Mouse (Mus musculus): Measurements from ENCODE around the gene Polm.

Gene Polm

GRCm38 (mm10) chr11:5804174-5804573 lies 33.6 kb downstream of the Polm start:
- in situ Hi-C loops (cut with MboI, MseI), result no loop called here

GRCm38 (mm10) chr11:5803551-5803981 lies 34.2 kb downstream of the Polm start, which contains the start of gene Pgam2:
Pgam2 (minus strand) TSS chr11:5803733.
- in situ Hi-C loops (cut with MboI, MseI), result no loop called here

DNA sequence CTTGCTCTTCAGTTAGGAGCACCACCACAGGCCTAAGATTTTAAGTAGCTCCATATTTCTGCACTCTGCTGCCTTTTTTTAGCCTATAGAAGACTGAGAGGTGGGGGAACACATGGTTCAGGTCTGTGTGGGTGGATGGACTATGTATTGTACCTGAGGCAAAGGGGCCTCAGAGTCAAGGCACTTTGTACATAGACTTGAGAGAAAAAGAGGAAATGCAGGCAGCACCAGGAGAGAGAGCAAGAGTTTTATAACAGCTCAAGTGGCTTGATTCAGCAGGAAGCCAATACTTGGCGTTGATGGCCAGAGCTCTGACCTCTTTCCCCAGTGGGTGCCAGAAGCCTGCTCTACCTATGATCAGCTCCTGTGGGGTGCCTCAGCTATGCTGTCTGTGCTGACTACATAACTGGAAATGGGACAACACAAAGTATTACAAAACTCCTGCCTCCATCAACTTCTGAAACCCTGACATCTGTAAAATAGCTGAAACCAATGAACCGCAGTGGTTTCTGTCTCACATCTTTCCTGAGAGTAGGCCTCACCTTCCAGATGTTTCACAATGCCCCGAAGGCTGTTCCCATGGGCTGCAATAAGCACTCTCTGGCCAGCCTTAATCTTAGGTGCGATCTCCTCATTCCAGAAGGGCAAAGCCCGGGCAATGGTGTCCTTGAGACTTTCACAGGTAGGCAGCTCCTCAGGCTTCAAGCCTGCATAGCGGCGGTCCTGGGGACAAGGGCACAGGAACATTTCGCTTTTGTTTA lies 35.2 kb downstream of the Polm start:
- in situ Hi-C loops (cut with MboI, MseI), result no loop called here

DNA sequence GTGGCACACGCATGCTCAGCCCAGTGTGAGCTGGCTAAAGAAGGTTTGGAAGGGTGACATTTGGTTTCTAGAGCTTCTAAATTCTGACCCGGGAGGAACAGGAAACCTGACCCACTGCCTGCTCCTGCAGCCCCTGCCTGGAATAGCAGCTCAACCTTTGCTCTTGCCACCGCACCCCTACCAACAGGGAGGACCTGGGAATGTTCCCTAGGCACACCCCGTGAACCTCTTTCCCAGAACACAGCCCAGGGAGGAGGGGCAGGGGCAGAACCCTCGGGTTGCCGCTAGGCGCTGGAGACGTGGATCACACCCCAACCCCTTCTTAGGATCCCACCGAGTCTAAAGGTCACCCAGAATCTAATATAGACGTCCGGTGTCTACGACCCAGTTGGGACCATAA lies 35.8 kb downstream of the Polm start:
- in situ Hi-C loops (cut with MboI, MseI), result no loop called here

DNA sequence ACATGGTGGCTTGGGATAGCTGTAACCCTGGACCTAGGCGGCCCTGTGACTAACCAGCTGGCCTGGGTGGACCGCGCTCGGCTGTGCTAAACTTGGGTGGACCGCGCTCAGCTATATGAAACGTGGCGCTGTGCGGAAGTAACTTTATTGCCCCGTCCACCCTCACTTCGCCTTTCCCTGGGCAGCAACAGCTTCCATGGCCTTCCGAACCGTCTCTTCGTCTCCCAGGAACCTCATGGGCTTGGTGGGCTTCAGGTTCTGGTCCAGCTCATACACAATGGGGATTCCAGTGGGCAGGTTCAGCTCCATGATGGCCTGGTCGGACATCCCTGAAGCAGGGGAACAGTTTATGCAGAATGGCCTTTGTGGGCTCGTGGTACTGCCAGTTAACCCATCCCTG lies 36.3 kb downstream of the Polm start:
- in situ Hi-C loops (cut with MboI, MseI), result no loop called here

DNA sequence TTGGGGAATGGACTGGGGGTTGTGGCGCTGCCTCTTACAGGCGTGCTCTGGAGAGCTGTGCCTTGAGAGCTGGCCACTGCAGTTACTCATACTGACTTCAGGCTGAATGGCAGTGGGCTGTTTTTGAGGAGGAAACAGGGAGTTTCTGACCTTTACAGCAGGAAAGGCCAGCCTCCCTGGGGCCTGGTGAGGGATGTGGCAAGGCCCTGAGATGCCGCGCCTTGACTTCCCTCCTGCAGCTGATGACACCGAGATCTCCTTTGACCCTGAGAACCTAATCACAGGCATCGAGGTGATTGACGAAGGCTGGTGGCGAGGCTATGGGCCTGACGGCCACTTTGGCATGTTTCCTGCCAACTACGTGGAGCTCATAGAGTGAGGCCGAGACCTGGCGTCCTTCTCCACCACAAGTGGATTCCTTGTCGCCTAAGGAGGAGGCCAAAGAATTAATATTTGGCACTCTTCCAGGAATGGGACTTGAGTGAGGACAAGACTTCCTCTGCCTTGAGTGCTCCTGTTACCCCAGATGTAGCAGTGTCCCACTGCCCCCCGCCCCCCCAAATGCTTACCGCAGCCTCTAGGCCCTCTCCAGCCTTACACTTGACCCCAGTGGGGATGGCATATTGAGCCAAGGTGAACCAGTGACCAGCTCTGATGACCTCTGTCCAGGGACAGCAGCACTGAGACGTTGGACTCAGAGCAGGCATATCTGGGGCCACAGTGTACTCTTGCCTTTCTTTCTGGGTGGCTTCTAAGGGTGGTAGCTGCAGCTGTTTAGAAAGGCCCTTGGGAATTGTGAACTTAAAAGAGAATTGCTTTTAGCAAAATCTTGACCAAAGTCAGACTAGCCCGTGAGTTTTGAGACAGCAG lies 38.0 kb downstream of the Polm start:
- in situ Hi-C loops (cut with MboI, MseI), result loop anchor here in 1 of 2 experiments (5.0 kb wide), 1 partner anchor 57 kb away; no protein-coding TSS in a partner anchor

- in situ Hi-C loops (cut with MboI, MseI), result loop anchor here in 1 of 2 experiments (5.0 kb wide), 1 partner anchor 59 kb away; no protein-coding TSS in a partner anchor
Measured at GRCm38 (mm10) chr11:5797928-5798327, 39.9 kb downstream of the Polm start.

- in situ Hi-C loops (cut with MboI, MseI), result loop anchor here in 1 of 2 experiments (5.0 kb wide), 1 partner anchor 60 kb away; no protein-coding TSS in a partner anchor
Measured at GRCm38 (mm10) chr11:5797371-5797770, 40.4 kb downstream of the Polm start.

DNA sequence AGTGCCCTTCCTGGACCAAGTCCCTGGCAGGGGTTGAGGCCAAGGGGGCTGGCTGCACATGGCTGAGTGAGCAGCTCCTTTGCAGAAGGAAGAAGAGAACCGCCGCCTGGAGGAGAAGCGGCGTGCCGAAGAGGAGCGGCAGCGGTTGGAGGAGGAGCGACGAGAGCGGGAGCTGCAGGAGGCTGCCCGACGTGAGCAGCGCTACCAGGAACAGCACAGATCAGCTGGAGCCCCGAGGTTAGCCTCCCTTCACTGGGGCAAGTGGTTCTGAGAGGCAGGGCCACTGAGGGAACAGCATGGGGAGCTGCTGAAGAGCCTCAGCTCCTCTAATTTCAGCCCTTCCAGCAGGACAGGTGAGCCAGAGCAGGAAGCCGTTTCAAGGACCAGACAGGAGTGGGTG lies 40.9 kb downstream of the Polm start:
- in situ Hi-C loops (cut with MboI, MseI), result loop anchor here in 1 of 2 experiments (5.0 kb wide), 1 partner anchor 60 kb away; no protein-coding TSS in a partner anchor

GRCm38 (mm10) chr11:5795706-5796105 lies 42.1 kb downstream of the Polm start:
- in situ Hi-C loops (cut with MboI, MseI), result loop anchor here in 1 of 2 experiments (5.0 kb wide), 1 partner anchor 62 kb away; no protein-coding TSS in a partner anchor

DNA sequence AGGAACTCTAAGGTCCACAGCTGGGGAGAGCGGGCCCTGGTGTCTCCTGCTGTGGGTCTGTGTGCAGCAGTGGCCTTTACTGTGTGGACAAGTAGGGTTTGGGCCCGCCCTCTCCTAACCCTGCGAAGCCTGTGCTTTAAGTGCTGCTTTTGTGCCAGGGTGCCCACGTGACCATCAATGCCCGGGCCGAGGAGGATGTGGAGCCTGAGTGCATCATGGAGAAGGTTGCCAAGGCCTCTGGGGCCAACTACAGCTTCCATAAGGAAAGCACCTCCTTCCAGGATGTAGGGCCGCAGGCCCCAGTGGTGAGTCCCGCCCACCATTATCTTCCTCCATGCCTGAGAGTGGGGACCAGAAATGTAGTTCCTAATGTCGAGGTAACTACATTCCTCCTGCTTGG lies 42.5 kb downstream of the Polm start:
- in situ Hi-C loops (cut with MboI, MseI), result loop anchor here in 1 of 2 experiments (5.0 kb wide), 1 partner anchor 62 kb away; no protein-coding TSS in a partner anchor

GRCm38 (mm10) chr11:5790431-5790830 lies 47.4 kb downstream of the Polm start:
- in situ Hi-C loops (cut with MboI, MseI), result no loop called here

DNA sequence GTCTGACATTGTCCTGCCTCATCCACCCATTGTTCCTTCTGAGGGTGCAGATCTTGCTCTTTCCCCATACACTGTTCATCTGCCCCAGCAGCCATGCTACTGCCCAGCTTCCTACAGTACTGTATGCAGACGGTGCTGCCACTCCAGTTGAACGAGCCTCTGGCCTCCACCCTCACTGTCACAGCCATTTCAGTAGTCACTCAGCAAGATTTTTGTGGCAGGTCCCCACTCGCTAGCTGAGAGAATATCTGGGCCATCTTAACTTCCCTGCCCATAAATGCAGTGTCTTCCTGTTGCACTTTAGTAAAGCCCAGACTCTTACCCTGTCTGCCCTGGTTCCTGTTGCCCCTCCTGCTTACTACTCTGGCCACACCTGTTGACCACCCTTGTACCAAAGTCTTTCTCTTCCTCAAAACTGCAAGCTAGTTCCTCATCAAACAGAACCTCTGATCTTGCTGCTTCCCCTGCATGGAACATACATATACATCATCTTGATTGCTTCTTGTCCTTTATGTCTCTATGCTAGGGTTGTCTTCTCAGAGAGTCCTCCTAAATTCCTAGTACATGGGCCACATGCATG lies 48.0 kb downstream of the Polm start:
- in situ Hi-C loops (cut with MboI, MseI), result loop anchor here in 1 of 2 experiments (5.0 to 10.0 kb wide), 2 partner anchors 78 to 305 kb away; no protein-coding TSS in a partner anchor

DNA sequence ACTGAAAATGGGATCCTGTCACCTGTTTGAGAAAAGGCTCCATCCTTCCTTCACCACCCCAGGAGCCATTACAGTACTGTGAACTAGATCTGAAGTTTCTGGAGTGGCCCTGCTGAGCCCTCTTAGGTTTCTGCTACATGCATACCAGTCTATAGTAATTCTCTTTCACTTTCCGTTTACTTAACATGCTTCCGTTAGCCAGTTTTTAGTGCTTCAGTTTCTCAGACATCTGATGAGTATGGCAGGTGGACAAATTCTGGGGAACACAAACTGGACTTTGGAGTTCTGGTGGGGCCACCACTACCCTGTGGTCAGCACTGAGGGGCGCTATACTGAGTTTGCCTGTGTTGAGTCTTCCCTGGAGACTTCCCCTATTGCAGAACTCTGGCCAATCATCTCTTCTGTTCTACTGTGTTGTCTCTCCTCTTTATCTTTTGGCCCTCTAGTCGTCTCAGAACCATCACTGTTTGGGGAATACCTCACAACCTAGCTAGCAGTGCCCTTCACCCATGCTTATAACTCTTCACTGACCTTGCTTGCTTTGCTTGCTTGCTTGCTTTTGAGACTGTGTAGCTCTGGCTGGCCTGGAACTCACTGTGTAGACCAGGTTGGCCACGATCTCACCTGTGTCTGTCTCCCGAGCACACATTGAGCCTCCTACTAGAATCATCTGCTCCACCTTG lies 48.6 kb downstream of the Polm start:
- in situ Hi-C loops (cut with MboI, MseI), result loop anchor here in 1 of 2 experiments (5.0 to 10.0 kb wide), 2 partner anchors 77 to 304 kb away; no protein-coding TSS in a partner anchor

GRCm38 (mm10) chr11:5788056-5789014 lies 49.5 kb downstream of the Polm start, which contains the start of gene Dbnl:
Dbnl (plus strand) TSS chr11:5788488.
- in situ Hi-C loops (cut with MboI, MseI), result loop anchor here in 1 of 2 experiments (5.0 to 10.0 kb wide), 2 partner anchors 76 to 304 kb away; no protein-coding TSS in a partner anchor

DNA sequence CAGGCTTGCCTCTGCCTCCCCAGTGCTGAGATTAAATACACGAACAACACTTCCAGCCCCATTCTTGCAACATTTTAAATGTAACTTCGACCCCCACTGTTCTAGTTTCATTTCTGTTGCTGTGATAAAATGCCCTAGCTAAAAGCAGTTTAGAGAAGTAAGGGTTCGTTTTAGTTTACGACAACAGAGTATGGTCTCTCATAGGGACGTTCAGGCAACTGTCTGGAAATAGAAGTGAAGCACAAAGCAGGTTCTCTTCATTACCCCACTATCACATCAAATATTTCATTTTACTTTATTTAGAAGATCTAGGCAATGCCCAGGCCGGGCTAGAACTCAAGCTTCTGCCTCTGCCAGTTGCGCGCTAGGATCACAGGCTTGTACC lies 50.2 kb downstream of the Polm start:
- in situ Hi-C loops (cut with MboI, MseI), result loop anchor here in 1 of 2 experiments (5.0 to 10.0 kb wide), 2 partner anchors 75 to 303 kb away; no protein-coding TSS in a partner anchor

- in situ Hi-C loops (cut with MboI, MseI), result loop anchor here in 1 of 2 experiments (5.0 to 10.0 kb wide), 2 partner anchors 73 to 301 kb away; no protein-coding TSS in a partner anchor
Measured at GRCm38 (mm10) chr11:5785732-5786131, 52.1 kb downstream of the Polm start.

DNA sequence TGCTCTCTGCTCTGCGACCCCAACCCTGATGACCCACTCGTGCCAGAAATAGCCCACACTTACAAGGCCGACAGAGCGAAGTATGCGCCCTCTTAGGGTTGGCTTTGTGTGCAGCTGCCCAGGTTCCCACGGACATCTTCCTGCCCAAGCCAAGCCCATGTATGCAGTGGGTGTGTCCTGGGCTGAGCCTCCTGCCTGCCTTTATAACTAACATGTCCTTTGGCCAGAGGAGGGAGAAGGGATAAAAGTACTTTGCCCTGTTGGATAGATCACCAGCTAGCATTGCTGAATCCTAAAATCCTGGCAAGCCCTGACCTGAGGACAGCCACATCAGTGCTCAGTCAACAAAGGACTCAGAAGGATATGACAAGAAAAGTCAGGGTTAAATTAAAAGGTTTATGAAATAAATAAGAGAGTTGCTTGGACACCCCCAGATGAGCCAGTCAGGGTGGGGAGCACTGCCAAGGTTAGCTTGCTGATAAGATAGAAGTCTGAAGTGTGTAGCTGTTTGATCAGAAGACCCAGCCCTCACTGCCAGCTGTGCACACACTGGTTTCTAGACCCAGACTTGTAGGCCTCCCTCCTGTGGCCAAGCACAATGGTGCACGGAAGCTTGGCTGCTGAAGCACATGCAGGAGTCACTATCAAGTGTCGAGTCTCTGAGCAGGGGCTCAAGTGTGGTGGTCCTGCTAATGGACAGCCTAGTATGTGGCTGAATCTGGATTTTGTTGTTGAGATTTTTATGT lies 55.4 kb downstream of the Polm start:
- in situ Hi-C loops (cut with MboI, MseI), result loop anchor here in 1 of 2 experiments (10.0 kb wide), 1 partner anchor 298 kb away; no protein-coding TSS in a partner anchor
